ENCODE assay signal across 11 mouse cellular contexts in genomic region chr9:96740712-96741364, GRCm38 (mm10). TPM values are rescaled to one million over a fixed set of nuclear protein-coding genes. Genes with fewer than 3 reads are reported as not detected.
A peak's percentile ranks its signal among the peaks of the same experiment; 100 is the strongest.
DNase-seq lines count a peak whose midpoint lies in the region; ATAC-seq and TF ChIP-seq lines count a peak whose summit lies in the region.
"Had no signal": no experiment of that assay in that cellular context is flagged by ENCODE, and none has a peak within 500 bp of the region (broad histone marks: within the 10 kb centered on the region; RNA-seq: fewer than 3 reads in every experiment).

No protein-coding gene starts in this region.

- H3K27ac ChIP-seq in forebrain, embryonic 13.5 days: no peak overlapping the region
- no peak overlapping the region for H3K27ac ChIP-seq in forebrain, embryonic 16.5 days (ENCODE audit: low read length)
- peak overlapping the region; percentile 32; the same call in 1 of the 2 replicates for H3K27ac ChIP-seq in testis, adult 2 months (ENCODE audit: control insufficient read depth, insufficient read depth, low read depth, low read length)
- peak overlapping the region; percentile 71; the same call in 1 of the 2 replicates for H3K27ac ChIP-seq in limb, embryonic 10.5 days
- no peak overlapping the region for H3K27ac ChIP-seq in neural tube, embryonic 15.5 days (replicated peaks)
- H3K27ac ChIP-seq: embryonic facial prominence, embryonic 15.5 days; liver, embryonic 13.5 days had no signal

- TF ChIP-seq CTCF in testis, adult 2 months (IDR thresholded peaks at IDR 0.05; ENCODE audit: control insufficient read depth, insufficient read depth, insufficient replicate concordance, low read depth, low read length): no peak

- no peak for ATAC-seq in forebrain, embryonic 13.5 days
- no peak for ATAC-seq in forebrain, embryonic 16.5 days
- ATAC-seq in neural tube, embryonic 15.5 days (ENCODE audit: low FRiP score): no peak

- H3K9me3 ChIP-seq in forebrain, embryonic 13.5 days (replicated peaks): no peaks in the 10 kb centered on the region
- H3K9me3 ChIP-seq in forebrain, embryonic 16.5 days (ENCODE audit: control insufficient read depth, low read length): no peaks in the 10 kb centered on the region; the same call in 1 of the 2 replicates
- no peaks in the 10 kb centered on the region for H3K9me3 ChIP-seq in limb, embryonic 10.5 days (replicated peaks)
- no peaks in the 10 kb centered on the region for H3K9me3 ChIP-seq in neural tube, embryonic 15.5 days (replicated peaks)
- H3K9me3 ChIP-seq: embryonic facial prominence, embryonic 15.5 days; liver, embryonic 13.5 days had no signal

- H3K4me2 ChIP-seq in forebrain, embryonic 13.5 days: 0 out of 2 replicates have a peak overlapping the region, but pooled peaks have one; percentile 15
- no peak overlapping the region for H3K4me2 ChIP-seq in forebrain, embryonic 16.5 days (ENCODE audit: low read length)
- H3K4me2 ChIP-seq in neural tube, embryonic 15.5 days: no peak overlapping the region
- H3K4me2 ChIP-seq: embryonic facial prominence, embryonic 15.5 days; liver, embryonic 13.5 days had no signal

- H3K36me3 ChIP-seq in forebrain, embryonic 13.5 days (ENCODE audit: poor library complexity, severe bottlenecking): no peaks in the 10 kb centered on the region
- H3K36me3 ChIP-seq in forebrain, embryonic 16.5 days (ENCODE audit: control insufficient read depth, insufficient read depth): no peaks in the 10 kb centered on the region
- H3K36me3 ChIP-seq in testis, adult 2 months (ENCODE audit: control insufficient read depth, insufficient read depth, low read length): no peaks in the 10 kb centered on the region
- no peaks in the 10 kb centered on the region for H3K36me3 ChIP-seq in limb, embryonic 10.5 days
- H3K36me3 ChIP-seq in neural tube, embryonic 15.5 days: no peaks in the 10 kb centered on the region
- H3K36me3 ChIP-seq: embryonic facial prominence, embryonic 15.5 days; liver, embryonic 13.5 days had no signal

- no peak for TF ChIP-seq POLR2A in testis, adult 2 months (IDR thresholded peaks at IDR 0.05; ENCODE audit: control insufficient read depth, low read depth, low read length)

- no peak overlapping the region for H3K4me3 ChIP-seq in forebrain, embryonic 13.5 days
- no peak overlapping the region for H3K4me3 ChIP-seq in forebrain, embryonic 16.5 days (replicated peaks; ENCODE audit: low read length)
- H3K4me3 ChIP-seq in testis, adult 2 months (ENCODE audit: control insufficient read depth, low read depth, low read length): no peak overlapping the region
- no peak overlapping the region for H3K4me3 ChIP-seq in limb, embryonic 10.5 days
- no peak overlapping the region for H3K4me3 ChIP-seq in neural tube, embryonic 15.5 days (replicated peaks)
- H3K4me3 ChIP-seq: embryonic facial prominence, embryonic 15.5 days; liver, embryonic 13.5 days had no signal

- no peaks in the 10 kb centered on the region for H3K27me3 ChIP-seq in forebrain, embryonic 13.5 days
- H3K27me3 ChIP-seq in forebrain, embryonic 16.5 days (replicated peaks; ENCODE audit: control insufficient read depth, insufficient read depth, low read length): no peaks in the 10 kb centered on the region
- H3K27me3 ChIP-seq in testis, adult 2 months (ENCODE audit: control insufficient read depth, insufficient read depth, low read length): no peaks in the 10 kb centered on the region
- H3K27me3 ChIP-seq in limb, embryonic 10.5 days (ENCODE audit: low read depth, poor library complexity, severe bottlenecking): no peaks in the 10 kb centered on the region
- no peaks in the 10 kb centered on the region for H3K27me3 ChIP-seq in neural tube, embryonic 15.5 days (replicated peaks)
- H3K27me3 ChIP-seq: embryonic facial prominence, embryonic 15.5 days; liver, embryonic 13.5 days had no signal

- H3K4me1 ChIP-seq in forebrain, embryonic 13.5 days: peaks cover 8% of the 10 kb centered on the region
- no peaks in the 10 kb centered on the region for H3K4me1 ChIP-seq in forebrain, embryonic 16.5 days (replicated peaks; ENCODE audit: control insufficient read depth, insufficient read depth, low read length)
- no peaks in the 10 kb centered on the region for H3K4me1 ChIP-seq in testis, adult 2 months (ENCODE audit: control insufficient read depth, insufficient read depth, low read length)
- H3K4me1 ChIP-seq in limb, embryonic 10.5 days: peaks cover 9% of the 10 kb centered on the region
- 0 out of 2 replicates have a peak, but pooled peaks cover 4% of the 10 kb centered on the region for H3K4me1 ChIP-seq in neural tube, embryonic 15.5 days
- H3K4me1 ChIP-seq: liver, embryonic 13.5 days had no signal

- DNase-seq in testis, postnatal 14 days (ENCODE audit: low spot score): no peak
- peak; percentile 31 for DNase-seq in limb, embryonic 10.5 days (ENCODE audit: low spot score)
- DNase-seq in right cerebral cortex, postnatal 36 days (ENCODE audit: low spot score in 2 of 2): no peak
- no peak for DNase-seq in kidney, postnatal 10 days
- DNase-seq: cerebellum, adult 2 months; liver, embryonic 13.5 days had no signal

- H3K9ac ChIP-seq in forebrain, embryonic 13.5 days: no peak overlapping the region
- H3K9ac ChIP-seq in forebrain, embryonic 16.5 days (replicated peaks; ENCODE audit: low read depth, low read length): no peak overlapping the region
- no peak overlapping the region for H3K9ac ChIP-seq in neural tube, embryonic 15.5 days (replicated peaks)
- H3K9ac ChIP-seq: embryonic facial prominence, embryonic 15.5 days; liver, embryonic 13.5 days had no signal

- 62% methylated on average over 15 of the region's 15 CpGs for WGBS in forebrain, embryonic 13.5 days
- WGBS in forebrain, embryonic 16.5 days: 61% methylated on average over 15 of the region's 15 CpGs
- 69% methylated on average over 15 of the region's 15 CpGs for WGBS in limb, embryonic 10.5 days
- WGBS in neural tube, embryonic 15.5 days: 79% methylated on average over 15 of the region's 15 CpGs

RNA-seq across cellular contexts. Expression of gene Zbtb38, which starts 11.8 kb away (rescaled TPM):
- polyA plus RNA-seq in forebrain, embryonic 13.5 days (2015; fragmentation: Nextera tagmentation; extraction: Ambion mirVana): 30.5 and 30.8 TPM in 2 replicates
- 52.3 and 54.0 TPM in 2 replicates for polyA plus RNA-seq in forebrain, embryonic 16.5 days (2015; fragmentation: Nextera tagmentation; extraction: Ambion mirVana)
- 2.2 and 2.4 TPM in 2 replicates for polyA plus RNA-seq in testis, adult 2 months (2012; rRNA removed)
- polyA plus RNA-seq in limb, embryonic 10.5 days (2016; fragmentation: Nextera tagmentation; extraction: Ambion mirVana): 6.4 and 8.1 TPM in 2 replicates
- polyA plus RNA-seq in neural tube, embryonic 15.5 days (2015; fragmentation: Nextera tagmentation; extraction: Ambion mirVana): 48.0 and 52.3 TPM in 2 replicates

Comparison
In these comparisons a context has a peak if more than half of its experiments do, and no peak if none do; other contexts are left out.
1. H3K27ac ChIP-seq: peak in testis, adult 2 months (single experiment) and limb, embryonic 10.5 days (single experiment); none in forebrain, embryonic 13.5 days (single experiment), forebrain, embryonic 16.5 days (single experiment) and neural tube, embryonic 15.5 days (single experiment).